Mouse (Mus musculus): ENCODE data around the gene Sipa1l3. TPM values are rescaled to one million over a fixed set of nuclear protein-coding genes. Genes with fewer than 3 reads are reported as not detected.
A peak's percentile ranks its signal among the peaks of the same experiment; 100 is the strongest.

The Sipa1l3 gene
- polyA plus RNA-seq, 1 experiment: 44.6 TPM

GRCm38 (mm10) chr7:29406855-29407254 is 111.6 kb downstream of the Sipa1l3 start:
- Histone ChIP-seq H3K4me3 (ENCODE audit: insufficient read depth, low read depth, low read length) (no peak overlapping the region), H3K27ac (ENCODE audit: insufficient read depth, low read depth, low read length) (no peak overlapping the region), H3K27me3 (replicated peaks; ENCODE audit: control insufficient read depth, insufficient read depth, low read length) (no peaks in the 10 kb centered on the region), H3K4me1 (ENCODE audit: control insufficient read depth, insufficient read depth, low read length) (no peaks in the 10 kb centered on the region), H3K36me3 (ENCODE audit: control insufficient read depth, insufficient read depth, low read length) (no peaks in the 10 kb centered on the region)
- TF ChIP-seq POLR2A (IDR thresholded peaks at IDR 0.05; ENCODE audit: low read depth, low read length) (no peak), CTCF (conservative IDR thresholded peaks at IDR 0.05; ENCODE audit: insufficient read depth, insufficient read length, low read depth, low read length) (no peak)
- WGBS: 91% methylated on average over 4 of the region's 4 CpGs
- DNase-seq: no peak

GRCm38 (mm10) chr7:29404126-29404525 is 114.3 kb downstream of the Sipa1l3 start:
- TF ChIP-seq CTCF (conservative IDR thresholded peaks at IDR 0.05; ENCODE audit: insufficient read depth, insufficient read length, low read depth, low read length) (no peak), POLR2A (IDR thresholded peaks at IDR 0.05; ENCODE audit: low read depth, low read length) (no peak)
- no peak overlapping the region for H3K27ac ChIP-seq (ENCODE audit: insufficient read depth, low read depth, low read length)
- DNase-seq: no peak
- H3K4me1 ChIP-seq (ENCODE audit: control insufficient read depth, insufficient read depth, low read length): no peaks in the 10 kb centered on the region
- H3K36me3 ChIP-seq (ENCODE audit: control insufficient read depth, insufficient read depth, low read length): no peaks in the 10 kb centered on the region; the same call in 1 of the 2 replicates
- WGBS: 90% methylated on average over 2 of the region's 2 CpGs
- no peak overlapping the region for H3K4me3 ChIP-seq (ENCODE audit: insufficient read depth, low read depth, low read length)
- no peaks in the 10 kb centered on the region for H3K27me3 ChIP-seq (replicated peaks; ENCODE audit: control insufficient read depth, insufficient read depth, low read length)

- WGBS: 95% methylated on average over 4 of the region's 4 CpGs
- DNase-seq: no peak
Measured at GRCm38 (mm10) chr7:29402015-29402414, 116.4 kb downstream of the Sipa1l3 start.

GRCm38 (mm10) chr7:29400451-29400850 is 118.0 kb downstream of the Sipa1l3 start:
- Histone ChIP-seq H3K4me3 (ENCODE audit: insufficient read depth, low read depth, low read length) (no peak overlapping the region), H3K27me3 (replicated peaks; ENCODE audit: control insufficient read depth, insufficient read depth, low read length) (no peaks in the 10 kb centered on the region), H3K4me1 (ENCODE audit: control insufficient read depth, insufficient read depth, low read length) (no peaks in the 10 kb centered on the region), H3K27ac (ENCODE audit: insufficient read depth, low read depth, low read length) (no peak overlapping the region), H3K36me3 (ENCODE audit: control insufficient read depth, insufficient read depth, low read length) (no peaks in the 10 kb centered on the region; the same call in 1 of the 2 replicates)
- WGBS: 94% methylated on average over 8 of the region's 8 CpGs
- DNase-seq: no peak
- TF ChIP-seq POLR2A (IDR thresholded peaks at IDR 0.05; ENCODE audit: low read depth, low read length) (no peak), CTCF (conservative IDR thresholded peaks at IDR 0.05; ENCODE audit: insufficient read depth, insufficient read length, low read depth, low read length) (no peak)

More at GRCm38 (mm10) chr7:29402015-29402414, 116.4 kb downstream of the Sipa1l3 start:
- Histone ChIP-seq H3K27me3 (replicated peaks; ENCODE audit: control insufficient read depth, insufficient read depth, low read length) (no peaks in the 10 kb centered on the region), H3K27ac (ENCODE audit: insufficient read depth, low read depth, low read length) (no peak overlapping the region), H3K36me3 (ENCODE audit: control insufficient read depth, insufficient read depth, low read length) (no peaks in the 10 kb centered on the region; the same call in 1 of the 2 replicates), H3K4me3 (ENCODE audit: insufficient read depth, low read depth, low read length) (no peak overlapping the region), H3K4me1 (ENCODE audit: control insufficient read depth, insufficient read depth, low read length) (no peaks in the 10 kb centered on the region)
- TF ChIP-seq CTCF (conservative IDR thresholded peaks at IDR 0.05; ENCODE audit: insufficient read depth, insufficient read length, low read depth, low read length): no peak
- TF ChIP-seq POLR2A (IDR thresholded peaks at IDR 0.05; ENCODE audit: low read depth, low read length): no peak

GRCm38 (mm10) chr7:29399056-29399455 is 119.4 kb downstream of the Sipa1l3 start:
- 93% methylated on average over 9 of the region's 9 CpGs for WGBS
- no peaks in the 10 kb centered on the region; the same call in 1 of the 2 replicates for H3K36me3 ChIP-seq (ENCODE audit: control insufficient read depth, insufficient read depth, low read length)
- no peak for TF ChIP-seq POLR2A (IDR thresholded peaks at IDR 0.05; ENCODE audit: low read depth, low read length)
- no peak for TF ChIP-seq CTCF (conservative IDR thresholded peaks at IDR 0.05; ENCODE audit: insufficient read depth, insufficient read length, low read depth, low read length)
- no peaks in the 10 kb centered on the region for H3K4me1 ChIP-seq (ENCODE audit: control insufficient read depth, insufficient read depth, low read length)
- no peak overlapping the region for H3K27ac ChIP-seq (ENCODE audit: insufficient read depth, low read depth, low read length)
- no peak for DNase-seq
- H3K4me3 ChIP-seq (ENCODE audit: insufficient read depth, low read depth, low read length): no peak overlapping the region
- no peaks in the 10 kb centered on the region for H3K27me3 ChIP-seq (replicated peaks; ENCODE audit: control insufficient read depth, insufficient read depth, low read length)

GRCm38 (mm10) chr7:29397486-29397885 is 121.0 kb downstream of the Sipa1l3 start:
- Histone ChIP-seq H3K36me3 (ENCODE audit: control insufficient read depth, insufficient read depth, low read length) (no peaks in the 10 kb centered on the region; the same call in 1 of the 2 replicates), H3K27me3 (replicated peaks; ENCODE audit: control insufficient read depth, insufficient read depth, low read length) (no peaks in the 10 kb centered on the region), H3K27ac (ENCODE audit: insufficient read depth, low read depth, low read length) (no peak overlapping the region), H3K4me1 (ENCODE audit: control insufficient read depth, insufficient read depth, low read length) (no peaks in the 10 kb centered on the region), H3K4me3 (ENCODE audit: insufficient read depth, low read depth, low read length) (no peak overlapping the region)
- peak; percentile 3 for DNase-seq
- WGBS: 65% methylated on average over 3 of the region's 3 CpGs
- TF ChIP-seq CTCF (conservative IDR thresholded peaks at IDR 0.05; ENCODE audit: insufficient read depth, insufficient read length, low read depth, low read length): no peak
- TF ChIP-seq POLR2A (IDR thresholded peaks at IDR 0.05; ENCODE audit: low read depth, low read length): no peak

- no peaks in the 10 kb centered on the region; the same call in 1 of the 2 replicates for H3K36me3 ChIP-seq (ENCODE audit: control insufficient read depth, insufficient read depth, low read length)
- 90% methylated on average over 16 of the region's 16 CpGs for WGBS
Measured at GRCm38 (mm10) chr7:29396943-29397340, 121.5 kb downstream of the Sipa1l3 start.

More at GRCm38 (mm10) chr7:29396943-29397340, 121.5 kb downstream of the Sipa1l3 start:
- H3K4me1 ChIP-seq (ENCODE audit: control insufficient read depth, insufficient read depth, low read length): no peaks in the 10 kb centered on the region
- TF ChIP-seq CTCF (conservative IDR thresholded peaks at IDR 0.05; ENCODE audit: insufficient read depth, insufficient read length, low read depth, low read length): no peak
- no peak for TF ChIP-seq POLR2A (IDR thresholded peaks at IDR 0.05; ENCODE audit: low read depth, low read length)
- H3K27me3 ChIP-seq (replicated peaks; ENCODE audit: control insufficient read depth, insufficient read depth, low read length): no peaks in the 10 kb centered on the region
- no peak overlapping the region for H3K27ac ChIP-seq (ENCODE audit: insufficient read depth, low read depth, low read length)
- DNase-seq: no peak
- H3K4me3 ChIP-seq (ENCODE audit: insufficient read depth, low read depth, low read length): no peak overlapping the region

All from kidney, adult 2 months (tissue).